Mouse (Mus musculus) heart, postnatal 0 days (tissue): ENCODE data around the gene Arap1. TPM values are rescaled to one million over a fixed set of nuclear protein-coding genes. Genes with fewer than 3 reads are reported as not detected.
A peak's percentile ranks its signal among the peaks of the same experiment; 100 is the strongest.

Experiments
- ATAC-seq: fragments of 200-750 bp; cut with Nextera tagmentation; 2 replicates; pipeline ENCODE4 v1.8.0; 2017; ENCODE audit warnings: low read depth, moderate number of reproducible peaks, moderate library complexity; ENCODE audit not compliant: insufficient read depth
- DNase-seq: peaks from one replicate; pipeline ENCODE4 v3.0.0-alpha.2; 2016; ENCODE audit warnings: low spot score
- H3K27ac ChIP-seq: fragments of 300-500 bp; sonication (generic); 2 replicates; pipeline ENCODE4 v1.5.1; 2014; ENCODE audit warnings: low read depth, mild to moderate bottlenecking
- H3K27me3 ChIP-seq: fragments of 300-500 bp; sonication (generic); 2 replicates; pipeline ENCODE4 v1.6.1; 2014; ENCODE audit warnings: low read length, mixed read lengths; ENCODE audit not compliant: control insufficient read depth, insufficient read depth
- H3K36me3 ChIP-seq: fragments of 300-500 bp; sonication (generic); replicated peaks from 2 replicates; pipeline ENCODE4 v1.6.1; 2014; ENCODE audit warnings: low read length, mixed read lengths; ENCODE audit not compliant: control insufficient read depth, insufficient read depth
- H3K4me1 ChIP-seq: fragments of 300-500 bp; sonication (generic); 2 replicates; pipeline ENCODE4 v1.6.1; 2014; ENCODE audit warnings: antibody characterized with exemption; ENCODE audit not compliant: control insufficient read depth, insufficient read depth
- H3K4me2 ChIP-seq: fragments of 300-500 bp; sonication (generic); 2 replicates; pipeline ENCODE4 v1.6.1; 2014; ENCODE audit warnings: low read depth, mild to moderate bottlenecking, low read length, moderate library complexity
- H3K4me3 ChIP-seq: fragments of 300-500 bp; sonication (generic); 2 replicates; pipeline ENCODE4 v1.5.1; 2014; ENCODE audit warnings: low read depth, low read length
- H3K9ac ChIP-seq: fragments of 300-500 bp; sonication (generic); replicated peaks from 2 replicates; pipeline ENCODE4 v1.6.1; 2014; ENCODE audit warnings: low read depth, low read length, mixed read lengths
- H3K9me3 ChIP-seq: fragments of 300-500 bp; sonication (generic); replicated peaks from 2 replicates; pipeline ENCODE4 v1.6.1; 2016; ENCODE audit warnings: low read length; ENCODE audit not compliant: control insufficient read depth
- CTCF ChIP-seq: IDR thresholded peaks from 2 replicates; pipeline ENCODE4 v1.5.1; 2016; ENCODE audit warnings: antibody characterized with exemption, control low read depth, low read depth
- EP300 ChIP-seq: IDR thresholded peaks from 2 replicates; pipeline ENCODE4 v1.6.1; 2016; ENCODE audit warnings: antibody characterized with exemption, low read depth
- WGBS: fragments of 180-500 bp; shearing (Covaris S2); extraction: QIAGEN DNeasy Blood & Tissue Kit; methylation state at CpG from one replicate; pipeline ENCODE4 v1.1.7; 2014; 5-methylcytosine and 5-hydroxymethylcytosine counted together
- polyA plus RNA-seq: library from polyadenylated mRNA; unstranded; fragments of >200 nt; fragmentation: Nextera tagmentation; extraction: Ambion mirVana; gene quantifications from 2 replicates; pipeline ENCODE4 v1.2.1, GENCODE M21; 2015
- total RNA-seq: library from RNA; depleted of rRNA; stranded (reverse); fragments of >200 nt; gene quantifications from 2 replicates; pipeline ENCODE4 v1.2.3, GENCODE M21; 2014; ENCODE audit warnings: low replicate concordance

Gene Arap1
- total and polyA plus RNA-seq, 2 experiments from 2014 or later: 18.6 to 101 TPM

DNA sequence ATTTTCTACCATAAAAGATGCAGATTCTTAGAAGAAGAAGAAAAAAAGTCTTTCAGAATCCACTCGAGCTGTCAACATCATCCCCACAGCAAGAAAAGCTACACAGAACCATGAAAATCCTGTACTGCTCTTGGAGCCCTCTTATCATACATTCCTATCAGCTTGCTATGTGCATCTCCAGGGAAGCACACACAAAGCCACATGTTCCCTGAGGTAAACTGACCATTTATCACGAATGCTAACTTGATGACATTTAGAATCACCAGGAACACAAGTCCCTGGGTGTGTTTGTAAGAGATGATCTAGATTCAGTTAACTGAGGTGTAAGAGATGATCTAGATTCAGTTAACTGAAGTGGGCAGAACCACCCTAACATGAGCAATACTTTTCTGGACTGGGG lies 41.0 kb upstream of the Arap1 start:
- Histone ChIP-seq H3K4me1 (0 out of 2 replicates have a peak, but pooled peaks cover 8% of the 10 kb centered on the region), H3K27ac (no peak overlapping the region), H3K9ac (no peak overlapping the region), H3K4me2 (no peak overlapping the region), H3K27me3 (no peaks in the 10 kb centered on the region), H3K4me3 (no peak overlapping the region), H3K9me3 (no peaks in the 10 kb centered on the region), H3K36me3 (no peaks in the 10 kb centered on the region)
- TF ChIP-seq EP300 (no peak), CTCF (no peak)
- no peak for ATAC-seq
- DNase-seq: no peak
- WGBS: 24% methylated on average over 2 of the region's 2 CpGs

- Histone ChIP-seq H3K27ac (peak overlapping the region; percentile 99), H3K4me3 (peak overlapping the region; percentile 55), H3K36me3 (no peaks in the 10 kb centered on the region), H3K27me3 (no peaks in the 10 kb centered on the region), H3K4me2 (peak overlapping the region; percentile 62), H3K9me3 (no peaks in the 10 kb centered on the region), H3K4me1 (0 out of 2 replicates have a peak, but pooled peaks cover 9% of the 10 kb centered on the region), H3K9ac (peak overlapping the region; percentile 69)
- WGBS: 31% methylated on average over 5 of the region's 5 CpGs
- TF ChIP-seq EP300: no peak
- TF ChIP-seq CTCF: no peak
- ATAC-seq: no peak
- DNase-seq: no peak
Measured at GRCm38 (mm10) chr7:101309985-101310326, 37.9 kb upstream of the Arap1 start.

- WGBS: under 1% methylated on average over 43 of the region's 43 CpGs
- Histone ChIP-seq H3K27me3 (no peaks in the 10 kb centered on the region), H3K36me3 (no peaks in the 10 kb centered on the region), H3K9me3 (no peaks in the 10 kb centered on the region), H3K4me2 (peak overlapping the region; percentile 62), H3K4me3 (peak overlapping the region; percentile 55), H3K4me1 (0 out of 2 replicates have a peak, but pooled peaks cover 9% of the 10 kb centered on the region), H3K27ac (peak overlapping the region; percentile 99), H3K9ac (peak overlapping the region; percentile 69)
- DNase-seq (peak; percentile 98), ATAC-seq (peak; percentile 95)
- TF ChIP-seq CTCF (peak; percentile 91), EP300 (peak; percentile 77; the same call in 1 of the 2 replicates)
Measured at GRCm38 (mm10) chr7:101310327-101311028, 37.4 kb upstream of the Arap1 start.

GRCm38 (mm10) chr7:101311061-101311460 lies 36.8 kb upstream of the Arap1 start:
- H3K4me2 ChIP-seq: peak overlapping the region; percentile 62
- no peak overlapping the region for H3K9ac ChIP-seq
- H3K4me3 ChIP-seq: peak overlapping the region; percentile 55
- DNase-seq (no peak), ATAC-seq (no peak)
- H3K27ac ChIP-seq: peak overlapping the region; percentile 99
- WGBS: 30% methylated on average over 2 of the region's 2 CpGs
- H3K9me3 ChIP-seq: no peaks in the 10 kb centered on the region
- H3K27me3 ChIP-seq: no peaks in the 10 kb centered on the region
- H3K36me3 ChIP-seq: no peaks in the 10 kb centered on the region
- TF ChIP-seq EP300 (no peak), CTCF (no peak)
- 0 out of 2 replicates have a peak, but pooled peaks cover 9% of the 10 kb centered on the region for H3K4me1 ChIP-seq

- DNase-seq: no peak
- WGBS: 81% methylated on average over 3 of the region's 3 CpGs
- H3K9ac ChIP-seq: no peak overlapping the region
- no peaks in the 10 kb centered on the region for H3K9me3 ChIP-seq
- no peak overlapping the region for H3K27ac ChIP-seq
- H3K4me1 ChIP-seq: 0 out of 2 replicates have a peak, but pooled peaks cover 9% of the 10 kb centered on the region
- no peaks in the 10 kb centered on the region for H3K36me3 ChIP-seq
- H3K4me3 ChIP-seq: no peak overlapping the region
- H3K4me2 ChIP-seq: no peak overlapping the region
- TF ChIP-seq EP300: no peak
- no peak for TF ChIP-seq CTCF
- H3K27me3 ChIP-seq: no peaks in the 10 kb centered on the region
- no peak for ATAC-seq
Measured at GRCm38 (mm10) chr7:101313033-101313432, 34.8 kb upstream of the Arap1 start.
